Mouse (Mus musculus) WW6 (cell line): ENCODE measurements at regions not wholly inside any gene's neighbourhood (a gene's known extent, or its start where the extent isn't known, plus 50 kb on each side); places are given as distances from the start of the nearest gene placed in this dataset.
A peak's percentile ranks its signal among the peaks of the same experiment; 100 is the strongest.
"Not testable (repeated sequence)": the region's sequence is repeated elsewhere in the genome, so short reads cannot be mapped to it uniquely, and the experiment has no call there.

Source experiments
- DNase-seq: peaks from one replicate; pipeline ENCODE4 v3.0.0-alpha.2; 2013; ENCODE audit warnings: low read depth, low spot score

- DNase-seq: no peak
These were observed 389.1 kb upstream of the Klhl29 start for GRCm38 (mm10) chr12:5764445-5765170.

GRCm38 (mm10) chr12:5764026-5764425, 388.5 kb upstream of the Klhl29 start:
- DNase-seq: no peak

GRCm38 (mm10) chr12:5762306-5762927, 386.9 kb upstream of the Klhl29 start:
- no peak for DNase-seq

GRCm38 (mm10) chr12:5759485-5759884, 384.0 kb upstream of the Klhl29 start:
- DNase-seq: no peak

GRCm38 (mm10) chr12:5757766-5758165, 382.3 kb upstream of the Klhl29 start:
- DNase-seq: no peak

GRCm38 (mm10) chr12:5757361-5757760, 381.9 kb upstream of the Klhl29 start:
- DNase-seq: no peak

- DNase-seq: no peak
These were observed 378.3 kb upstream of the Klhl29 start for GRCm38 (mm10) chr12:5753831-5754230.

GRCm38 (mm10) chr12:5744086-5744709, 368.7 kb upstream of the Klhl29 start:
- DNase-seq: no peak

- DNase-seq: no peak
These were observed 360.6 kb upstream of the Klhl29 start for GRCm38 (mm10) chr12:5736066-5736465.

GRCm38 (mm10) chr12:5734902-5735301, 359.4 kb upstream of the Klhl29 start:
- no peak for DNase-seq

- no peak for DNase-seq
These were observed 347.6 kb upstream of the Klhl29 start for GRCm38 (mm10) chr12:5723113-5723512.

GRCm38 (mm10) chr12:5717527-5717926, 342.0 kb upstream of the Klhl29 start:
- DNase-seq: peak; percentile 1

GRCm38 (mm10) chr12:5698778-5699454, 323.4 kb upstream of the Klhl29 start:
- DNase-seq: no peak

- no peak for DNase-seq
These were observed 306.7 kb upstream of the Klhl29 start for GRCm38 (mm10) chr12:5682182-5682581.

GRCm38 (mm10) chr12:5678126-5678525, 302.6 kb upstream of the Klhl29 start:
- not testable (repeated sequence) for DNase-seq

- DNase-seq: no peak
These were observed 293.0 kb upstream of the Klhl29 start for GRCm38 (mm10) chr12:5668486-5668885.

GRCm38 (mm10) chr12:5637571-5638275, 262.2 kb upstream of the Klhl29 start:
- DNase-seq: no peak

GRCm38 (mm10) chr12:5633971-5634370, 258.5 kb upstream of the Klhl29 start:
- DNase-seq: no peak

GRCm38 (mm10) chr12:5601084-5601654, 225.7 kb upstream of the Klhl29 start:
- DNase-seq: no peak

- DNase-seq: no peak
These were observed 223.9 kb upstream of the Klhl29 start for GRCm38 (mm10) chr12:5599426-5599825.

GRCm38 (mm10) chr12:5598961-5599360, 223.5 kb upstream of the Klhl29 start:
- DNase-seq: no peak
